In the genomic region with DNA sequence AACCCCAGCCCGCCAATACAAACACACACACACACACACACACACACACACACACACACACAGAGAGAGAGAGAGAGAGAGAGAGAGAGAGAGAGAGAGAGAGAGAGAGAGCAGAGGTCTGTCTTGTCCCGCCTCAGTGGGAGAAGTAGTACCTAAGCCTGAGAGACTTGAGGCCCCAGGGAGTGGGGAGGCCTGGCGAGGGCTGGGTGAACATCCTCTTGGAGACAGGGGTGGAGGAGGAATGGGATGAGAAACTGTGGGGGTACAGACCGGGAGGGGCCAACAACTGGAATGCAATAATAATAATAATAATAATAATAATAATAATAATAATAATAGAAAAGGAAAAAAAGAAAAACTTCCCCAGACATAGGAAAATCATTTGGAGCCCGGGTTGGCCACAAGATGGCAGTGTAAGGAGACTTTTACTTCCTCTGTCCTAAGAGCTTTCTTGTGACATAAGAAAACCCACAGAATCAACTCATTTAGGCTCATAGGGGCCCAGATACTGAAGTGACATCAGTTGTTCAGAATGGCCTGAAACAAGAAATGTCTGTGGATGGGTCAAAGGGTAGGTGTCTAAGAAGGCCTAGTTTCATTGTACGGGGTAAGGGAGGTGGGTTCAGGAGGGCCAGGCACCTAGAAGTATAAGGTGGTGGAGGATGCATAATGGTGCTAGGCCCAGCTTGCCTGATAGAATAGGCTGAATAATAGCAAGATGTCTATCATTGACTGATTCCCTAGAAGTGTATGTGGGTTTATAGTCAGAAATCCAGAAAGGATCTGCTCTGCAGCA, we compare ENCODE assay signal across 9 mouse cellular contexts. TPM values are rescaled to one million over a fixed set of nuclear protein-coding genes. Genes with fewer than 3 reads are reported as not detected.
DNase-seq lines count a peak whose midpoint lies in the region; ATAC-seq and TF ChIP-seq lines count a peak whose summit lies in the region.
"Had no signal": no experiment of that assay in that cellular context is flagged by ENCODE, and none has a peak within 500 bp of the region (broad histone marks: within the 10 kb centered on the region; RNA-seq: fewer than 3 reads in every experiment).

No protein-coding gene starts in this region.

- H3K4me2 ChIP-seq in forebrain, embryonic 11.5 days (ENCODE audit: low read depth, low read length, severe bottlenecking), result no peak overlapping the region
- no peak overlapping the region for H3K4me2 ChIP-seq in neural tube, embryonic 11.5 days (ENCODE audit: low read depth)

- no peak overlapping the region for H3K4me3 ChIP-seq in forebrain, embryonic 11.5 days (ENCODE audit: low read depth, low read length)
- H3K4me3 ChIP-seq in forebrain, embryonic 10.5 days, result no peak overlapping the region
- H3K4me3 ChIP-seq in neural tube, embryonic 11.5 days (ENCODE audit: low read depth, low read length), result no peak overlapping the region
- H3K4me3 ChIP-seq in bone marrow, adult 2 months (replicated peaks; ENCODE audit: control insufficient read depth, low read depth, low read length), result no peak overlapping the region

- H3K36me3 ChIP-seq in forebrain, embryonic 11.5 days (ENCODE audit: control insufficient read depth, insufficient read depth, low read length), result no peaks in the 10 kb centered on the region
- H3K36me3 ChIP-seq in forebrain, embryonic 10.5 days (replicated peaks), result no peaks in the 10 kb centered on the region
- no peaks in the 10 kb centered on the region for H3K36me3 ChIP-seq in neural tube, embryonic 11.5 days (ENCODE audit: control insufficient read depth, insufficient read depth, low read length)

- H3K9me3 ChIP-seq in forebrain, embryonic 11.5 days (ENCODE audit: control insufficient read depth, low read length), result no peaks in the 10 kb centered on the region
- H3K9me3 ChIP-seq in forebrain, embryonic 10.5 days, result no peaks in the 10 kb centered on the region
- no peaks in the 10 kb centered on the region for H3K9me3 ChIP-seq in neural tube, embryonic 11.5 days (ENCODE audit: control insufficient read depth, low read length)

- no peak for DNase-seq in forebrain, embryonic 11.5 days (ENCODE audit: low spot score)
- no peak for DNase-seq in forebrain, embryonic 10.5 days (ENCODE audit: extremely low spot score, low spot score)
- DNase-seq in neural tube, embryonic 11.5 days (ENCODE audit: low spot score), result peak; percentile 30
- DNase-seq in neural tube, embryonic 10.5 days (ENCODE audit: extremely low spot score, low spot score), result no peak
- DNase-seq in lung, postnatal 36 days, result peak; percentile 61

- no peak overlapping the region for H3K9ac ChIP-seq in forebrain, embryonic 11.5 days (ENCODE audit: low read length)
- H3K9ac ChIP-seq in neural tube, embryonic 11.5 days (ENCODE audit: low read length), result no peak overlapping the region

- TF ChIP-seq CTCF in bone marrow, adult 2 months (IDR thresholded peaks at IDR 0.05; ENCODE audit: control insufficient read depth, insufficient read depth, low read length), result 0 out of 2 replicates have a peak, but pooled peaks have one; percentile 10

- 0 out of 2 replicates have a peak, but pooled peaks have one; percentile 24 for ATAC-seq in forebrain, embryonic 11.5 days (replicated peaks; ENCODE audit: low FRiP score)
- no peak for ATAC-seq in neural tube, embryonic 11.5 days (ENCODE audit: insufficient read depth, low FRiP score, low TSS enrichment)
- ATAC-seq in hematopoietic stem cell, adult 5-6 weeks (replicated peaks in 1 of 2; ENCODE audit: insufficient read depth in 1 of 2, low FRiP score in 2 of 2, low TSS enrichment in 1 of 2, low read depth in 1 of 2, poor library complexity in 2 of 2, severe bottlenecking in 2 of 2), result peak; percentile 36 to 67; a peak in 3 of 4 replicates
- ATAC-seq in activated CD4-positive, CD25-positive, alpha-beta regulatory T cell, adult 4 months, result no peak

- H3K4me1 ChIP-seq in forebrain, embryonic 11.5 days (replicated peaks; ENCODE audit: control insufficient read depth, insufficient read depth, low read length), result no peaks in the 10 kb centered on the region
- no peaks in the 10 kb centered on the region for H3K4me1 ChIP-seq in forebrain, embryonic 10.5 days
- H3K4me1 ChIP-seq in neural tube, embryonic 11.5 days (ENCODE audit: control insufficient read depth, insufficient read depth, low read length), result no peaks in the 10 kb centered on the region
- H3K4me1 ChIP-seq in bone marrow, adult 2 months (ENCODE audit: control insufficient read depth, insufficient read depth, low read length), result no peaks in the 10 kb centered on the region

- no peak overlapping the region for H3K27ac ChIP-seq in forebrain, embryonic 11.5 days (ENCODE audit: low read depth, low read length)
- H3K27ac ChIP-seq in forebrain, embryonic 10.5 days, result no peak overlapping the region
- no peak overlapping the region for H3K27ac ChIP-seq in neural tube, embryonic 11.5 days (ENCODE audit: low read depth, low read length)
- H3K27ac ChIP-seq in bone marrow, adult 2 months (ENCODE audit: control insufficient read depth, insufficient read depth, low read depth, low read length, poor library complexity), result no peak overlapping the region

- TF ChIP-seq POLR2A in bone marrow, adult 2 months (IDR thresholded peaks at IDR 0.05; ENCODE audit: borderline replicate concordance, control insufficient read depth, low read depth, low read length), result no peak

- WGBS in forebrain, embryonic 11.5 days, result 48% methylated on average over 6 of the region's 6 CpGs
- WGBS in forebrain, embryonic 10.5 days, result 42% methylated on average over 5 of the region's 6 CpGs
- WGBS in neural tube, embryonic 11.5 days, result 57% methylated on average over 6 of the region's 6 CpGs
- WGBS in bone marrow, adult 2 months, result 52% methylated on average over 6 of the region's 6 CpGs

- no peaks in the 10 kb centered on the region for H3K27me3 ChIP-seq in forebrain, embryonic 11.5 days (ENCODE audit: control insufficient read depth, insufficient read depth, low read length)
- no peaks in the 10 kb centered on the region for H3K27me3 ChIP-seq in forebrain, embryonic 10.5 days (ENCODE audit: poor library complexity, severe bottlenecking)
- no peaks in the 10 kb centered on the region for H3K27me3 ChIP-seq in neural tube, embryonic 11.5 days (ENCODE audit: control insufficient read depth, insufficient read depth, low read length)

RNA-seq across cellular contexts. Expression of gene Perp, which starts 8.9 kb away (rescaled TPM):
- 11.4 and 11.8 TPM in 2 replicates for polyA plus RNA-seq in forebrain, embryonic 11.5 days (2014; fragmentation: Nextera tagmentation; extraction: Ambion mirVana)
- 12.1 and 13.2 TPM in 2 replicates for polyA plus RNA-seq in forebrain, embryonic 10.5 days (2016; fragmentation: Nextera tagmentation; extraction: Ambion mirVana)
- polyA plus RNA-seq in neural tube, embryonic 11.5 days (2014; fragmentation: Nextera tagmentation; extraction: Ambion mirVana), result 13.7 and 15.6 TPM in 2 replicates
- 4.6 TPM in 1 of 2 replicates, not detected in the other for polyA plus RNA-seq in bone marrow, adult 2 months (2011; ENCODE audit: insufficient read depth, insufficient read length, low replicate concordance, missing spikeins)
- total RNA-seq in hematopoietic stem cell, adult 5-6 weeks (2017), result 2.4 and 3.4 TPM in 2 replicates
- polyA plus RNA-seq in activated CD4-positive, CD25-positive, alpha-beta regulatory T cell, adult 4 months (2017; shearing (Covaris generic)), result 1 to 10 TPM in 1 of 2 experiments, under 1 TPM in 1; 0.40 to 1.2 TPM

RNA-seq across cellular contexts. Expression of gene Gm4922, which starts 49.3 kb away (rescaled TPM):
- polyA plus RNA-seq in forebrain, embryonic 11.5 days (2014; fragmentation: Nextera tagmentation; extraction: Ambion mirVana), result 0.17 and 0.28 TPM in 2 replicates
- polyA plus RNA-seq in forebrain, embryonic 10.5 days (2016; fragmentation: Nextera tagmentation; extraction: Ambion mirVana), result not detected in 2 replicates
- polyA plus RNA-seq in neural tube, embryonic 11.5 days (2014; fragmentation: Nextera tagmentation; extraction: Ambion mirVana), result not detected in 2 replicates
- not detected in 2 replicates for polyA plus RNA-seq in bone marrow, adult 2 months (2011; ENCODE audit: insufficient read depth, insufficient read length, low replicate concordance, missing spikeins)
- not detected in 2 replicates for total RNA-seq in hematopoietic stem cell, adult 5-6 weeks (2017)
- not detected for polyA plus RNA-seq in activated CD4-positive, CD25-positive, alpha-beta regulatory T cell, adult 4 months (2017; shearing (Covaris generic))
- polyA plus RNA-seq: gonadal fat pad, adult 2 months had no signal

Comparison
In these comparisons a context has a peak if more than half of its experiments do, and no peak if none do; other contexts are left out.
1. DNase-seq: peak in neural tube, embryonic 11.5 days (single experiment) and lung, postnatal 36 days (single experiment); none in forebrain, embryonic 11.5 days (single experiment), forebrain, embryonic 10.5 days (single experiment) and neural tube, embryonic 10.5 days (single experiment).
2. ATAC-seq: peak in forebrain, embryonic 11.5 days (single experiment) and hematopoietic stem cell, adult 5-6 weeks (2 of 2); none in neural tube, embryonic 11.5 days (single experiment) and activated CD4-positive, CD25-positive, alpha-beta regulatory T cell, adult 4 months (single experiment).